Mouse (Mus musculus) ES-E14 (cell line): Measurements from ENCODE around the gene Aqp8.

Experiments used
- CHD2 ChIP-seq: IDR thresholded peaks from 2 replicates; pipeline ENCODE4 v1.6.1; 2014; ENCODE audit warnings: mild to moderate bottlenecking, low read depth, low read length, inconsistent platforms
- HCFC1 ChIP-seq: IDR thresholded peaks from 2 replicates; pipeline ENCODE4 v1.6.1; 2012; ENCODE audit warnings: low read length, inconsistent platforms, borderline replicate concordance; ENCODE audit not compliant: insufficient read depth
- MAFK ChIP-seq: IDR thresholded peaks from 2 replicates; pipeline ENCODE4 v1.6.1; 2014; ENCODE audit warnings: mild to moderate bottlenecking, low read depth, low read length, inconsistent platforms; ENCODE audit not compliant: insufficient read depth
- ZC3H11A ChIP-seq: IDR thresholded peaks from 2 replicates; pipeline ENCODE4 v1.6.1; 2012; ENCODE audit warnings: low read depth, mild to moderate bottlenecking, inconsistent platforms, low read length, borderline replicate concordance
- ZNF384 ChIP-seq: IDR thresholded peaks from 2 replicates; pipeline ENCODE4 v1.6.1; 2012; ENCODE audit warnings: low read depth, low read length, inconsistent platforms

GRCm38 (mm10) chr7:123442079-123442478 lies 20.0 kb upstream of the Aqp8 start:
- TF ChIP-seq MAFK (no peak), HCFC1 (no peak), ZNF384 (no peak), ZC3H11A (no peak), CHD2 (no peak)
